Mouse (Mus musculus): ENCODE measurements around the gene Serpinb9b. TPM values are rescaled to one million over a fixed set of nuclear protein-coding genes. Genes with fewer than 3 reads are reported as not detected.
A peak's percentile ranks its signal among the peaks of the same experiment; 100 is the strongest.

Serpinb9b gene
- polyA plus RNA-seq (2015; fragmentation: Nextera tagmentation; extraction: Ambion mirVana): 0.23 and 0.36 TPM in 2 replicates

DNA sequence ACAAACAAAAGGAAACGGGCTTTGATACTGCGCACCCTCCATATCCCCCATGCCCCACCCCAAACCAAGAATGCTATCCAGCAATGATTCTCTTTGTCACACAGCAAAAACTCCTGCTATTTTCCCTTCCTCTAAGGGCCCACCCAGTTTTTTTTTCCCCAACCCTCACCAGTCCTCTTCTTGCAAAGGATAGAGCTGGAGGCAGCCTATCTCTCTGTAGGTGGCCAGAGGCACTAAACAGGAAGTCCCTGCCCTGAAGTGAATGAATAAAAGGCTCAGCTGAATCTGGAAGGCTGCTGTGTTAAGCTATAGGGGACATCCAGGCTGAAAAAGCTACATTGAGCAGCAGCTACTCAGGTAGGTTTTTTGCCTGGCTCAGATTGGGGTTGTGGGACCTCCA is at the start of gene Serpinb9b:
Serpinb9b (plus strand) TSS at position 173 of the 400 bp plus-strand sequence.
- Histone ChIP-seq H3K9me3 (no peaks in the 10 kb centered on the region), H3K4me1 (no peaks in the 10 kb centered on the region), H3K4me2 (no peak within 1 kb of the TSS), H3K4me3 (no peak within 1 kb of the TSS), H3K36me3 (replicated peaks) (no peaks in the 10 kb centered on the region), H3K27me3 (replicated peaks) (no peaks in the 10 kb centered on the region), H3K9ac (no peak within 1 kb of the TSS), H3K27ac (no peak within 1 kb of the TSS)
- ATAC-seq (replicated peaks): no peak
- 73% methylated on average over 2 of the region's 2 CpGs for WGBS

DNA sequence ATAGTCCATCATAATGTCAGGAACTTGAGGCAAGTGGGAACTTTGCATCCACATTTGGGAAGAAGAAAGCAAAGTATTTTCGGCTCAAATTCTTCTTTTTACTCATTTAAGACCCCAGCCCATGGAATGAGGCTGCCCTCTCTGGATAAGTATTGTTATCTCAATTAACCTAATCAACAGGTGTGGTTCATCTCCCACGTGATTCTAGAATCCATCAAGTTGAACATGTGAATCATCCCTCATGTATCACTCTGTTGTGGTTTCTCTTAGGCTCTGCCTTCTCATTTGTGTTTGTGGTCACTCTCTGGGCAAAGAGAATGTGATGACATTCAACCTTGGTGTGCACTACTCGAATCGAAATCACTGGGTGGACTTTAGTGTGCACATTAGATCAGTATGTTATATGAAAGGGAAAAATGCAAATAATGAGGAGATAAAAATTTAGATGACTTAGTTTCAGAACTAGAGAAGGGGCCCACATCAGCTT is 44.6 kb upstream of the Serpinb9b start:
- Histone ChIP-seq H3K27ac (no peak overlapping the region), H3K4me2 (no peak overlapping the region), H3K9ac (no peak overlapping the region), H3K4me1 (no peaks in the 10 kb centered on the region), H3K36me3 (replicated peaks) (no peaks in the 10 kb centered on the region), H3K9me3 (no peaks in the 10 kb centered on the region), H3K4me3 (no peak overlapping the region), H3K27me3 (replicated peaks) (no peaks in the 10 kb centered on the region)
- no peak for ATAC-seq (replicated peaks)
- 82% methylated on average over 4 of the region's 4 CpGs for WGBS

DNA sequence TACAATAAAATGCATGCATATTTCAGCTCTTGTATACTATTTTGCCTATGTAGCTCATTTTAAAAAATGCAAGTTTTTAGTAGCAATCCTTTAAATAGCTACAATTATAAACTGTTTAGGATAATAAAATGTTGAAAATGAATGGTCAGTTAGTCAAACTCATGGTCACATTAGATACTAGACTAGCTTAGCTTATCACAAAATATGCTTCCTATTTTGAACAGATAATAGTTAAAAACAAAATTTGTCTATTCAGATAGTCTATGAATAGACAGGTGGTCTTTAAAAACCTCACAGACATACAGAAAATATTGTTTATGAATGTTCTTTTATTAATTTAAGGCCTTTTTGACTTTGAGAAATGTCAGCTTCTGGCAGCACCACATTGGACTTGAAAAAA is 41.0 kb upstream of the Serpinb9b start:
- Histone ChIP-seq H3K4me1 (no peaks in the 10 kb centered on the region), H3K27me3 (replicated peaks) (no peaks in the 10 kb centered on the region), H3K36me3 (replicated peaks) (no peaks in the 10 kb centered on the region), H3K4me2 (no peak overlapping the region), H3K9me3 (no peaks in the 10 kb centered on the region), H3K27ac (no peak overlapping the region), H3K4me3 (no peak overlapping the region), H3K9ac (no peak overlapping the region)
- no peak for ATAC-seq (replicated peaks)

DNA sequence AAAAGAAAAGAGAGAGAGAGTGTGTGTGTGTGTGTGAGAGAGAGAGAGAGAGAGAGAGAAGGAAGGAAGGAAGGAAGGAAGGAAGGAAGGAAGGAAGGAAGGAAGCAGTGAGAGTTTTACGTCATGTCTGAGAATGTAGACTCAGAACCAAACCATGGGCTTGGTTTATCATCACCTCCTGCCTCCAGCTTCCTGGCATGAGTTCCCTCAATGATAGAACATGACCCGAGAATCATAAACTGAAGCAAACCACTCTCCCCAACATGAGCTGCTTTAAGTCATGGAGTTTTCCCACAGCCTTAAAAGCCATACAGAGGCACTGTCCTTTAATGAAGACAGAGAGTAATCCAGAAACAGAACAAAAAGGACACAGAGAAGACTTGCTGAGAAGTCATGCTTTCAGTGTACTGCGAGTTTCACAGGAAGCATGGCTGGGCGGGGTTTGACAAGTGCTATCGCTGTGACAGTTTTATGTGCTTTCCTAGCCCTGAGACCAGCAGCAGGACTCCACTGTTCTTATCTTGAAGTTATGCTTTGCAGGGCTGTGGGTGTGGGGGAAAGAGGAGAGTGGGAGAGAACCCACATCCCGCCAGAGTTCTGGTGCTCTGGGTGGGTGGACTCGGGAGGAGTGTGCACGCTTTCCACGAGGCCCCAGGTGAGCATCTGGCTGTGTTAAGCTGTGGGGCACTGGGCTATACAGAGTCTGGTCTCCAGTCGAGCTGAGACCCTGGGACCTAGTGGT is 33.9 kb upstream of the Serpinb9b start:
- H3K9me3 ChIP-seq: no peaks in the 10 kb centered on the region
- H3K27ac ChIP-seq: no peak overlapping the region
- no peak overlapping the region for H3K4me3 ChIP-seq
- H3K4me2 ChIP-seq: no peak overlapping the region
- H3K27me3 ChIP-seq (replicated peaks): no peaks in the 10 kb centered on the region
- no peak overlapping the region for H3K9ac ChIP-seq
- no peaks in the 10 kb centered on the region for H3K4me1 ChIP-seq
- H3K36me3 ChIP-seq (replicated peaks): no peaks in the 10 kb centered on the region
- 76% methylated on average over 10 of the region's 10 CpGs for WGBS
- no peak for ATAC-seq (replicated peaks)

DNA sequence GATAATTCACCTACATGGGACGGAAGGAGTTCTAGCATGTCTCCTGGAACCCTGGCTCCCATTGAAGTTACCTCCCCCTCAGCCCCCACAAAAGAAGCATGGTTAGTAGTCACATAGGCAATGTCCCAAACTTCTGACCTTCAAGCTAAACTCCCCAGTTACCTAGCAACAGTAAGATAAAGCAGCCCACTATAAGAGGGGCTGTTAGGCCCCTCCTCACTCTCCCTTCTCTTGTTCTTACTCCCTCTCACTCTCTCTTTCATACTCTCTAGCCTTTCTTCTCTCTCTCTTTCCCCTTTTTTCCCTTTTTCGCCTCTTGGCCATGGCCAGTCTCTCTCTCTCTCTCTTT is 33.3 kb upstream of the Serpinb9b start:
- H3K27ac ChIP-seq: no peak overlapping the region
- H3K27me3 ChIP-seq (replicated peaks): no peaks in the 10 kb centered on the region
- H3K9ac ChIP-seq: no peak overlapping the region
- WGBS: 78% methylated on average over 2 of the region's 2 CpGs
- H3K4me3 ChIP-seq: no peak overlapping the region
- no peak overlapping the region for H3K4me2 ChIP-seq
- H3K4me1 ChIP-seq: no peaks in the 10 kb centered on the region
- no peak for ATAC-seq (replicated peaks)
- H3K9me3 ChIP-seq: no peaks in the 10 kb centered on the region
- H3K36me3 ChIP-seq (replicated peaks): no peaks in the 10 kb centered on the region

DNA sequence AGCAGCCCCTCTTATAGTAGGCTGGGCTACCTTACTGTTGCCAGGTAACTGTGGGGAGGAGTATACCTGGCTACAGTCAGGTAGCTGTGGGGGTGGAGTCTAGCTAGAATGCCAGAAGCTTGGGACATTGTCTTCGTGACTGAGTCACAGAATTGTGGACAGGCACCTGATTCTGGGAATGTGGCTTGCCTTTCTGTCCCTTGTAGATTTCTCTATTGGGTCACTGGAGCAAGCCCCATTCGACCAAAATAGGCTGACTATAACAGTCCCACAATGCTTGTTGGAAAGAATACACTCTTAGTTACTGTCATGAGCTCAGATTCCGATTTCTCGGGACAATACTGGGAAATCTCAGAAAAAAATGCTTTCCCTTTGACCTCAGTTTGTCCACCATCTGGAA is 32.2 kb upstream of the Serpinb9b start:
- no peaks in the 10 kb centered on the region for H3K36me3 ChIP-seq (replicated peaks)
- no peak overlapping the region for H3K27ac ChIP-seq
- 82% methylated on average over 4 of the region's 4 CpGs for WGBS
- no peak overlapping the region for H3K4me3 ChIP-seq
- no peaks in the 10 kb centered on the region for H3K9me3 ChIP-seq
- H3K4me1 ChIP-seq: no peaks in the 10 kb centered on the region
- H3K9ac ChIP-seq: no peak overlapping the region
- ATAC-seq (replicated peaks): no peak
- no peak overlapping the region for H3K4me2 ChIP-seq
- no peaks in the 10 kb centered on the region for H3K27me3 ChIP-seq (replicated peaks)

DNA sequence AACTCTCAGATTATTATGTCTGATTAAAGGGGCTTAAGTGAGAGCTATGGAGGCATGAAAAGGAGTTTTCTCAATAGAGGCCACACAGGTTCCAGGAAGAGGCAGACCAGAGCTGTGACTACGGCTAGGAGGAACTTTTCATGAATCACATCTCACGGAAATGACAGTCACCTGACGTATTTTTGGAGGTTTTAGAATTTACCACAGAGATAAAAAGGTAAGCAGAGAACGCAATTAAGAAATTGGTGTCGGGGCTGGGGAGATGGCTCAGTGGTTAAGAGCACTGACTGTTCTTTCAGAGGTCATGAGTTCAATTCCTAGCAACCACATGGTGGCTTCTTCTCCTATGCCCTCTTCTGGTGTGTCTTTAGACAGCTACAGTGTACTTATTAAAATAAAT is 25.9 kb upstream of the Serpinb9b start:
- H3K27ac ChIP-seq: no peak overlapping the region
- H3K27me3 ChIP-seq (replicated peaks): no peaks in the 10 kb centered on the region
- H3K4me1 ChIP-seq: peaks cover 6% of the 10 kb centered on the region; the same call in 1 of the 2 replicates
- H3K9ac ChIP-seq: no peak overlapping the region
- 90% methylated on average over 5 of the region's 5 CpGs for WGBS
- no peak for ATAC-seq (replicated peaks)
- H3K36me3 ChIP-seq (replicated peaks): no peaks in the 10 kb centered on the region
- no peaks in the 10 kb centered on the region for H3K9me3 ChIP-seq
- no peak overlapping the region for H3K4me3 ChIP-seq
- H3K4me2 ChIP-seq: no peak overlapping the region

DNA sequence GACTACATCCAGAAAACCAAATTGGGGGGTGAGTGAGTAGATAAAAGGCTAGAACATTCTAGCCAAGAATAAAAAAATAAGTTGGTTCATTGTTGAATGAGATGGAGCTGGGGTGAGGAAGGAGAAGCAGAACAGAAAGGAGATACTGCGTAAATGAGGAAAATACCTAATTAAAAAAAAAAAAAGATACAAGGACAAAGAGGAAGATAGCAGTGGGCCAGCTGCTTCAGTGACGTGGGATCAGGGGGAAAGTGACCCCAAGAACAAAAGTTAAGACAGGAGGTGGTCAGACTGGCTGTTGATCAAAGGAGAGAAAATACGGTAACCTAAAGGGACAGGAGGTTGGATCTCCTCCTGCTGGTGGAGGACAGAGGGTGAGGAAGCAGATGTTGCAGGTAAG is 24.3 kb upstream of the Serpinb9b start, which contains the start of gene Serpinb9:
Serpinb9 (plus strand) TSS at position 301 of the 400 bp plus-strand sequence.
- Histone ChIP-seq H3K4me3 (no peak within 1 kb of the TSS), H3K27me3 (replicated peaks) (no peaks in the 10 kb centered on the region), H3K9ac (no peak within 1 kb of the TSS), H3K27ac (no peak within 1 kb of the TSS), H3K36me3 (replicated peaks) (no peaks in the 10 kb centered on the region), H3K4me2 (peak within 1 kb of the TSS; percentile 46; the same call in 1 of the 2 replicates), H3K4me1 (peaks cover 6% of the 10 kb centered on the region; the same call in 1 of the 2 replicates), H3K9me3 (no peaks in the 10 kb centered on the region)
- 80% methylated on average over 3 of the region's 3 CpGs for WGBS
- no peak for ATAC-seq (replicated peaks)

DNA sequence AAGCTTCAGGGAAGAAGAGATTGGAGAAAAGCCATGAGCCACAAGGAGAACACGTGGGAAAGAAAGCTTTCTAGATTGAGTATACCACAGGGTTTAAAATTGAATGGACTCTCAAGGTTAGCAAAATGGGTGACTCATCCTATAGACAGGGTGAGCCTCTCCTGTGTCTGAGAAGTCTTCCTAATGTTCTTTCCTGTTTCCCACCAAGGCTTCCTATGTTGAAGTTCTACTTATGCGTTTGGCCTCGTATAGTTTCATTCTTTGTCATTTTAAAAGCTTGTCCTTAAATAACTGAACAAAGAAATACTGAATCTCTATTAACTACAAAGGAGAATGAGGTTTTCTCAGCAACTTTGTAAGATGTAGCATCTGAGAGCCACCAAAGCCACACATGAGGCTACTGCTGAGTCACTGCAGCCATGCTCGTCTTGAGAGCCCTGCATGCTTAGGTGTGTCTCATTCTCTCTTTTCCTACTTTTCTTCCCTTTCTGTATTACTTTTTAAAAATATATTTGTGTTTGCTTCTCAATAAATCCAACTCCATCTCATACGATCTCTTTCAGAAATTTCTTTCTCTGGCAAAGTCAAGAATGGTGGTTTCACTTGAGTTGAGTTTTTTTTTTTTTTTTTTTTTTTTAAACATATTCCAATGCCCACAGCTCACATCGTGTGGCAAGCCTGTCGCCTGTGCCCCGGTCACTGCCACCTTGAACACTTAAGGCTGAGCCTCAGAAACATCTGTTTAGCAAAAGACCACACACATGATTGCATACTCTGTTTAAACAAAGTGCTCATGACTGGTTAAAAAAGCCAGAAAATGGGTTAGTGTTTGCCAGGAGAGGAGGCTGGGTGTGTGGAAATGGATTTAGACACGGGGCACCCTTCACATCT is 23.4 kb upstream of the Serpinb9b start:
- H3K36me3 ChIP-seq (replicated peaks): no peaks in the 10 kb centered on the region
- H3K4me3 ChIP-seq: peak overlapping the region; percentile 17; the same call in 1 of the 2 replicates
- H3K4me1 ChIP-seq: peaks cover 6% of the 10 kb centered on the region; the same call in 1 of the 2 replicates
- H3K27ac ChIP-seq: no peak overlapping the region
- ATAC-seq (replicated peaks): peak; percentile 39; the same call in 1 of the 2 replicates
- peak overlapping the region; percentile 46 for H3K4me2 ChIP-seq
- 71% methylated on average over 9 of the region's 9 CpGs for WGBS
- no peaks in the 10 kb centered on the region for H3K27me3 ChIP-seq (replicated peaks)
- H3K9ac ChIP-seq: no peak overlapping the region
- H3K9me3 ChIP-seq: no peaks in the 10 kb centered on the region

DNA sequence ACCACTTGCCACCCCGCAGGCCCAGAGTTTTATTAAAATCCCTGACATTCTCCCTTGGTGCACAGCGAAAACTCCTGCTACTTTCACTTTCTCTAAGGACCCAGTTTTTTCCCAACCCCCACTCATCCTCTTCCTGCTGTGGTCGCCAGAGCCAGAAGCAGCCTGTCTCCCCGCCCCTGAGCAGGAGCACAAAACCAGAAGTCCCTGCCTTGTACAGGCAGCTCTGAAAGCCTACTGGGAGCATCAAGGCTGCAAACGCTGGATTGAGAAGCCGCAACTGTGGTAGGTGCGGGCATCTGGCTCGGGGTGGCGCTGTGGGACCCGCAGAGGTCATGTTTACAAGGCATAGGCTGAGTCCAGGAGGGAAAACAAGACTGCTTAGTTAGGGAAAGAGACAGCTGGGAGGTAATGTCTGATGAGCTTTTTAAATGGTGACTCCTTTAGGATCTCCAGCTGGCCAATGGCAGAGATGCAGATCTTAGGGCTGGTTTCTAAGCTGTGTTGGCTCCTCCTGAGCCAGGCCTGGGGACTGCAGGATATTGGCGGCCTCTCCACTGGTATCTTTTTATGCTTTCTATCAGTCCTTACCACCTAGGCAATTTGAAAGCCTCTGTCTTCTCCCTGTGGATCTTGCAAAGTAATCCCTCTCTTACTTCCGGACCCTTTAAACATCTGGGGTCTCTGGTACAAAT is 22.7 kb upstream of the Serpinb9b start:
- ATAC-seq (replicated peaks): peak; percentile 91
- Histone ChIP-seq H3K4me1 (peaks cover 6% of the 10 kb centered on the region; the same call in 1 of the 2 replicates), H3K9me3 (no peaks in the 10 kb centered on the region), H3K9ac (peak overlapping the region; percentile 15; the same call in 1 of the 2 replicates), H3K27me3 (replicated peaks) (no peaks in the 10 kb centered on the region), H3K27ac (no peak overlapping the region), H3K4me2 (peak overlapping the region; percentile 46), H3K36me3 (replicated peaks) (no peaks in the 10 kb centered on the region), H3K4me3 (peak overlapping the region; percentile 17; the same call in 1 of the 2 replicates)
- 21% methylated on average over 12 of the region's 12 CpGs for WGBS

DNA sequence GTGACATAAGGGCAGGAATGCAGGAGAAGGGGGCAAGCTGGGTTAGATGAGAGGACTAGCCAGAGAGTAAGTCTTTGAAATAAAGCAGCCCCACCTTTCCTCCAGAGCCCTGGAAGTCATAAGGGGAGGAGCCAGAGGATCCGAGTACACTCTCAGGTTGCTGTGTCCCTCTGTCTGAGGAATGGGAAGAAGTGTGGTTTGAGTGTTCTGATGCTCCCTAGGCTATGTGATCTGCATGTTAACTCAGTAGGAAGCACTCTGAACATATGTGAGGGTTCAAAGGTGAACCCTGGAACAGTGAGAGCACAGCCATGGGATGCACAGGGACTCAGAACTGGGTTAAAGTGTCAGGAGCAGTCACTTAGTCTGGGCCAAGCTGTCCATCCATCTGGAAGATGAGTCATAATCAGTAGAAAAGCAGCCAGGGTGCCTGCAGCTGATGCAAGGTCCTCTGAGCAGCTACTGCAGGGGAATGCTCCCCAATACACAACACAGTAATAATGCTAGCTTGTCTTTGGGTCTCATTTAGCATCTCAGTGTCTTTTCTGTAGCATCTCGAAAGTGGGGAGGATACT is 21.6 kb upstream of the Serpinb9b start:
- Histone ChIP-seq H3K9ac (no peak overlapping the region), H3K4me1 (peaks cover 6% of the 10 kb centered on the region; the same call in 1 of the 2 replicates), H3K36me3 (replicated peaks) (no peaks in the 10 kb centered on the region), H3K4me3 (no peak overlapping the region), H3K9me3 (no peaks in the 10 kb centered on the region), H3K27ac (no peak overlapping the region), H3K4me2 (no peak overlapping the region), H3K27me3 (replicated peaks) (no peaks in the 10 kb centered on the region)
- WGBS: 77% methylated on average over 2 of the region's 2 CpGs
- no peak for ATAC-seq (replicated peaks)

All from midbrain, embryonic 15.5 days (tissue).